Mouse (Mus musculus) MEL (cell line): Measurements from ENCODE around the gene Adam19. TPM values are rescaled to one million over a fixed set of nuclear protein-coding genes. Genes with fewer than 3 reads are reported as not detected.

Experiments
- DNase-seq: peaks from one replicate; pipeline ENCODE4 v3.0.0; 2011; ENCODE audit warnings: low read depth, low spot score
- H3K27ac ChIP-seq: 2 replicates; pipeline ENCODE4 v1.5.1; 2012; ENCODE audit warnings: low read depth, mild to moderate bottlenecking, control low read depth, low read length, moderate library complexity; ENCODE audit not compliant: control insufficient read depth
- H3K27me3 ChIP-seq, 2 experiments: fragments of 150-350 bp in 1 of 2; sonication (generic) in 1 of 2; 2 replicates each; pipeline ENCODE4 v1.6.1; 2012; ENCODE audit warnings: low read length in 2 of 2, mild to moderate bottlenecking in 2 of 2, improper control_type of control experiment in 1 of 2, moderate library complexity in 1 of 2; ENCODE audit not compliant: insufficient read depth in 2 of 2, control insufficient read depth in 1 of 2
- H3K36me3 ChIP-seq, 2 experiments: 2 replicates each; pipeline ENCODE4 v1.6.1; 2012 to 2014; ENCODE audit warnings: low read length in 2 of 2, improper control_type of control experiment in 1 of 2, inconsistent platforms in 1 of 2, mild to moderate bottlenecking in 1 of 2; ENCODE audit not compliant: insufficient read depth in 2 of 2, control insufficient read depth in 1 of 2
- H3K4me1 ChIP-seq, 2 experiments: fragments of 150-350 bp in 1 of 2; sonication (generic) in 1 of 2; 2 replicates each; pipeline ENCODE4 v1.6.1; 2012; ENCODE audit warnings: low read length in 2 of 2, improper control_type of control experiment in 1 of 2, mild to moderate bottlenecking in 1 of 2; ENCODE audit not compliant: insufficient read depth in 2 of 2, control insufficient read depth in 1 of 2
- H3K4me3 ChIP-seq, 2 experiments: fragments of 150-350 bp in 1 of 2; sonication (generic) in 1 of 2; 2 replicates each; pipeline ENCODE4 v1.5.1; 2012; ENCODE audit warnings: low read depth in 2 of 2, low read length in 2 of 2, mild to moderate bottlenecking in 2 of 2, moderate library complexity in 2 of 2, control low read depth in 1 of 2, improper control_type of control experiment in 1 of 2; ENCODE audit not compliant: control insufficient read depth in 1 of 2, insufficient read depth in 1 of 2
- H3K79me2 ChIP-seq: 2 replicates; pipeline ENCODE4 v1.6.1; 2012; ENCODE audit warnings: mild to moderate bottlenecking, low read length, moderate library complexity; ENCODE audit not compliant: control insufficient read depth, poor library complexity, insufficient read depth
- H3K9ac ChIP-seq: 2 replicates; pipeline ENCODE4 v1.6.1; 2012; ENCODE audit warnings: low read depth, mild to moderate bottlenecking, control low read depth, low read length, moderate library complexity; ENCODE audit not compliant: control insufficient read depth, poor library complexity, severe bottlenecking
- H3K9me3 ChIP-seq: fragments of 150-350 bp; sonication (generic); replicated peaks from 2 replicates; pipeline ENCODE4 v1.6.1; 2012; ENCODE audit warnings: mild to moderate bottlenecking, low read length, improper control_type of control experiment, moderate library complexity; ENCODE audit not compliant: insufficient read depth
- BHLHE40 ChIP-seq: IDR thresholded peaks from 2 replicates; pipeline ENCODE4 v1.6.1; 2012; ENCODE audit warnings: low read depth, mild to moderate bottlenecking, inconsistent platforms, low read length, improper control_type of control experiment, borderline replicate concordance
- CHD1 ChIP-seq: IDR thresholded peaks from 2 replicates; pipeline ENCODE4 v1.6.1; 2012; ENCODE audit warnings: low read depth, mild to moderate bottlenecking, inconsistent platforms, low read length, improper control_type of control experiment
- CHD2 ChIP-seq: IDR thresholded peaks from 2 replicates; pipeline ENCODE4 v1.6.1; 2011; ENCODE audit warnings: low read length, improper control_type of control experiment
- CTCF ChIP-seq, 3 experiments: IDR thresholded peaks in 2 of 3; conservative IDR thresholded peaks in 1 of 3; 2 replicates each; pipeline ENCODE4 v1.5.1; 2011 to 2012; ENCODE audit warnings: low read length in 3 of 3, low read depth in 2 of 3, mild to moderate bottlenecking in 2 of 3, improper control_type of control experiment in 1 of 3, inconsistent platforms in 1 of 3, mixed read lengths in 1 of 3, moderate library complexity in 1 of 3; ENCODE audit not compliant: control insufficient read depth in 1 of 3, insufficient read depth in 1 of 3, poor library complexity in 1 of 3, severe bottlenecking in 1 of 3
- E2F4 ChIP-seq: IDR thresholded peaks from 2 replicates; pipeline ENCODE4 v1.6.1; 2011; ENCODE audit warnings: low read depth, low read length, improper control_type of control experiment, borderline replicate concordance
- ELF1 ChIP-seq: IDR thresholded peaks from 2 replicates; pipeline ENCODE4 v1.6.1; 2014; ENCODE audit warnings: low read depth, mild to moderate bottlenecking, inconsistent platforms, low read length, improper control_type of control experiment, moderate library complexity
- EP300 ChIP-seq, 2 experiments: IDR thresholded peaks; 2 replicates each; pipeline ENCODE4 v1.6.1; 2011; ENCODE audit warnings: improper control_type of control experiment in 2 of 2, low read length in 2 of 2, low read depth in 1 of 2, mild to moderate bottlenecking in 1 of 2
- ETS1 ChIP-seq: IDR thresholded peaks from 2 replicates; pipeline ENCODE4 v1.6.1; 2012; ENCODE audit warnings: low read depth, mild to moderate bottlenecking, inconsistent platforms, low read length, improper control_type of control experiment, moderate library complexity
- GABPA ChIP-seq: IDR thresholded peaks from 2 replicates; pipeline ENCODE4 v1.6.1; 2012; ENCODE audit warnings: low read depth, mild to moderate bottlenecking, inconsistent platforms, low read length, improper control_type of control experiment, moderate library complexity
- HCFC1 ChIP-seq: IDR thresholded peaks from 2 replicates; pipeline ENCODE4 v1.6.1; 2012; ENCODE audit warnings: low read depth, mild to moderate bottlenecking, inconsistent platforms, low read length, improper control_type of control experiment, moderate library complexity
- MAFK ChIP-seq: IDR thresholded peaks from 2 replicates; pipeline ENCODE4 v1.6.1; 2011; ENCODE audit warnings: low read depth, mild to moderate bottlenecking, low read length, improper control_type of control experiment, borderline replicate concordance
- MAX ChIP-seq: IDR thresholded peaks from 2 replicates; pipeline ENCODE4 v1.6.1; 2011; ENCODE audit warnings: low read length, improper control_type of control experiment
- MAZ ChIP-seq: IDR thresholded peaks from 2 replicates; pipeline ENCODE4 v1.6.1; 2012; ENCODE audit warnings: low read depth, mild to moderate bottlenecking, inconsistent platforms, low read length, improper control_type of control experiment
- MEF2A ChIP-seq: IDR thresholded peaks from 2 replicates; pipeline ENCODE4 v1.6.1; 2014; ENCODE audit warnings: low read depth, mild to moderate bottlenecking, inconsistent platforms, low read length, improper control_type of control experiment; ENCODE audit not compliant: poor library complexity, insufficient replicate concordance, severe bottlenecking; ENCODE audit errors: extremely low read depth
- MXI1 ChIP-seq: IDR thresholded peaks from 2 replicates; pipeline ENCODE4 v1.6.1; 2011; ENCODE audit warnings: mild to moderate bottlenecking, low read depth, low read length, improper control_type of control experiment
- MYB ChIP-seq: IDR thresholded peaks from 2 replicates; pipeline ENCODE4 v1.6.1; 2011; ENCODE audit warnings: mild to moderate bottlenecking, low read depth, low read length, improper control_type of control experiment
- NELFE ChIP-seq: IDR thresholded peaks from 2 replicates; pipeline ENCODE4 v1.6.1; 2011; ENCODE audit warnings: low read depth, low read length, improper control_type of control experiment
- NRF1 ChIP-seq: IDR thresholded peaks from 2 replicates; pipeline ENCODE4 v1.6.1; 2014; ENCODE audit warnings: low read depth, mild to moderate bottlenecking, inconsistent platforms, low read length, improper control_type of control experiment, moderate library complexity; ENCODE audit not compliant: poor library complexity, insufficient read depth, severe bottlenecking
- POLR2A ChIP-seq, 2 experiments: IDR thresholded peaks; 2 replicates each; pipeline ENCODE4 v1.6.1; 2011 to 2012; ENCODE audit warnings: low read length in 2 of 2, mild to moderate bottlenecking in 2 of 2, control low read depth in 1 of 2, improper control_type of control experiment in 1 of 2, low read depth in 1 of 2, moderate library complexity in 1 of 2; ENCODE audit not compliant: control insufficient read depth in 1 of 2, insufficient read depth in 1 of 2, poor library complexity in 1 of 2
- RAD21 ChIP-seq: IDR thresholded peaks from 2 replicates; pipeline ENCODE4 v1.6.1; 2011; ENCODE audit warnings: mild to moderate bottlenecking, low read depth, low read length, improper control_type of control experiment
- RCOR1 ChIP-seq: IDR thresholded peaks from 2 replicates; pipeline ENCODE4 v1.6.1; 2012; ENCODE audit warnings: low read depth, mild to moderate bottlenecking, inconsistent platforms, low read length, improper control_type of control experiment
- SMC3 ChIP-seq: IDR thresholded peaks from 2 replicates; pipeline ENCODE4 v1.6.1; 2011; ENCODE audit warnings: low read depth, low read length, improper control_type of control experiment
- TBP ChIP-seq: IDR thresholded peaks from 2 replicates; pipeline ENCODE4 v1.8.0; 2011; ENCODE audit warnings: low read depth, low read length, improper control_type of control experiment
- UBTF ChIP-seq: IDR thresholded peaks from 2 replicates; pipeline ENCODE4 v1.6.1; 2012; ENCODE audit warnings: low read depth, mild to moderate bottlenecking, inconsistent platforms, low read length, improper control_type of control experiment, moderate library complexity, borderline replicate concordance; ENCODE audit not compliant: insufficient read depth
- USF1 ChIP-seq: IDR thresholded peaks from 2 replicates; pipeline ENCODE4 v1.6.1; 2014; ENCODE audit warnings: low read depth, mild to moderate bottlenecking, inconsistent platforms, low read length, improper control_type of control experiment, moderate library complexity
- ZC3H11A ChIP-seq: IDR thresholded peaks from 2 replicates; pipeline ENCODE4 v1.6.1; 2012; ENCODE audit warnings: low read depth, mild to moderate bottlenecking, inconsistent platforms, low read length, improper control_type of control experiment
- ZKSCAN1 ChIP-seq: IDR thresholded peaks from 2 replicates; pipeline ENCODE4 v1.6.1; 2012; ENCODE audit warnings: low read depth, mild to moderate bottlenecking, inconsistent platforms, low read length, improper control_type of control experiment, moderate library complexity
- ZMIZ1 ChIP-seq: IDR thresholded peaks from 2 replicates; pipeline ENCODE4 v1.6.1; 2012; ENCODE audit warnings: low read depth, mild to moderate bottlenecking, inconsistent platforms, low read length, improper control_type of control experiment, moderate library complexity
- ZNF384 ChIP-seq: IDR thresholded peaks from 2 replicates; pipeline ENCODE4 v1.6.1; 2012; ENCODE audit warnings: low read depth, mild to moderate bottlenecking, inconsistent platforms, low read length, improper control_type of control experiment
- polyA plus RNA-seq, 2 experiments: library from polyadenylated mRNA; stranded (reverse) in 1 of 2; unstranded in 1 of 2; fragments of >175 nt in 1 of 2; fragments of >200 nt in 1 of 2; gene quantifications; 2 replicates each; pipeline versions ENCODE4 v1.2.1 to v1.2.4; 2012; ENCODE audit warnings: low replicate concordance in 2 of 2, low read depth in 1 of 2; ENCODE audit not compliant: insufficient read length in 2 of 2, insufficient read depth in 1 of 2, missing spikeins in 1 of 2
- total RNA-seq: library from RNA; depleted of rRNA; stranded (reverse); fragments of 300-350 nt; gene quantifications from 2 replicates; pipeline ENCODE4 v1.2.3, GENCODE M21; 2012

The Adam19 gene
- total and polyA plus RNA-seq, 3 experiments = 0.12 to 0.19 TPM; not detected in 1

- peak overlapping the region; percentile 91 for H3K27ac ChIP-seq
- no peaks in the 10 kb centered on the region for H3K27me3 ChIP-seq
- no peak overlapping the region for H3K4me3 ChIP-seq
- H3K4me1 ChIP-seq = peaks cover 33 to 38% of the 10 kb centered on the region in 2 experiments
- TF ChIP-seq EP300 (IDR thresholded peaks at IDR 0.05; ENCODE audit: low read depth in 1 of 2, low read length in 2 of 2) (peak; percentile 45 to 63), ZNF384 (no peak), MYB (no peak), ZMIZ1 (no peak), CTCF (IDR thresholded peaks at IDR 0.05 in 2 of 3, conservative IDR thresholded peaks at IDR 0.05 in 1 of 3; ENCODE audit: control insufficient read depth in 1 of 3, insufficient read depth in 1 of 3, low read depth in 2 of 3, low read length in 3 of 3, poor library complexity in 1 of 3, severe bottlenecking in 1 of 3) (no peak), CHD2 (no peak), NELFE (no peak), MXI1 (peak; percentile 53), SMC3 (no peak), BHLHE40 (no peak), MAFK (no peak), RCOR1 (peak; percentile 72), MAZ (peak; percentile 16; the same call in 1 of the 2 replicates), UBTF (no peak), POLR2A (IDR thresholded peaks at IDR 0.05; ENCODE audit: control insufficient read depth in 1 of 2, insufficient read depth in 1 of 2, low read depth in 1 of 2, low read length in 2 of 2, poor library complexity in 1 of 2) (no peak), USF1 (no peak), ZC3H11A (no peak), E2F4 (0 out of 2 replicates have a peak, but pooled peaks have one; percentile 2), MEF2A (no peak), MAX (peak; percentile 28; the same call in 1 of the 2 replicates), RAD21 (no peak), HCFC1 (no peak), ZKSCAN1 (no peak), NRF1 (no peak), GABPA (no peak), CHD1 (no peak), ELF1 (no peak), ETS1 (peak; percentile 60; the same call in 1 of the 2 replicates), TBP (no peak)
- H3K9me3 ChIP-seq = no peaks in the 10 kb centered on the region
- no peak overlapping the region for H3K9ac ChIP-seq
- H3K79me2 ChIP-seq = no peaks in the 10 kb centered on the region
- peaks cover 0 to 34% of the 10 kb centered on the region in 2 experiments; a peak in 2 of 4 replicates for H3K36me3 ChIP-seq
- DNase-seq = peak; percentile 94
Measured at GRCm38 (mm10) chr11:46076442-46077158, 20.8 kb downstream of the Adam19 start.
